Mouse (Mus musculus) liver, adult 2 months (tissue): Measurements from ENCODE around the gene Ikzf2.

Source experiments
- CTCF ChIP-seq: fragments of 200-500 bp; IDR thresholded peaks from 2 replicates; pipeline ENCODE4 v1.5.1; 2011; ENCODE audit warnings: low read depth, low read length, control low read depth
- POLR2A ChIP-seq: fragments of 200-500 bp; IDR thresholded peaks from 2 replicates; pipeline ENCODE4 v1.6.1; 2011; ENCODE audit warnings: low read length, control low read depth; ENCODE audit not compliant: insufficient read depth; ENCODE audit errors: extremely low read depth

- TF ChIP-seq POLR2A (no peak), CTCF (no peak)
Measured at GRCm38 (mm10) chr1:69542546-69542945, 144.5 kb downstream of the Ikzf2 start.
